Mouse (Mus musculus) spleen, adult 10 weeks (tissue): ENCODE results near the gene Mrgbp. TPM values are rescaled to one million over a fixed set of nuclear protein-coding genes. Genes with fewer than 3 reads are reported as not detected.

Experiments
- polyA plus RNA-seq: library from polyadenylated mRNA; stranded (reverse); fragments of 350-450 nt; fragmentation: Illumina TruSeq; extraction: RNeasy Lipid Tissue Mini Kit (QIAGEN cat#74804); gene quantifications from one replicate; pipeline ENCODE4 v1.2.3, GENCODE M21; 2015; ENCODE audit warnings: low replicate concordance; ENCODE audit not compliant: insufficient read depth

Gene Mrgbp
- polyA plus RNA-seq, result 40.6 TPM

DNA sequence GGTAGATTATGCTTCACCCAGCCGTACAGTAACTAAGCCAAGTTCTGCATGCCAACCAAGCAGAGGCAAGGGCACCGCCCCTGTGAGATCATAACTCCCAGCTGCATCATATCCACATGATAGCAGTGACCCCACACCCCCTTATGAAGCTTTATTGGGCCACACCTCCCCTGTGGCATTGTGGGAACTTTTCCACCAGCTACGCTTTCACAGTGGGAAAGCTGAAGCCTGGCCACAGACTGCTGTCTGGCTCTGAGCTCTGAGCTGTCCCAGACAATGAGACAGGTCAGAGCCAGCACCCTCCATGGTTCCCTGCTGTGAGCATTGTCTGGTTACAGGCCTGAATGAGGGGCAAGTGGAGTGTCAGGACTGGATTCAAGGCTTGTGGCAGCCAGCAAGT, at the start of gene Mrgbp:
TSS of gene Mrgbp (plus strand) at position 303 of the 400 bp plus-strand sequence.

GRCm38 (mm10) chr2:180589123-180589831, 8.2 kb downstream of the Mrgbp start, which contains the start of gene Ogfr:
Gene Ogfr (plus strand): TSS chr2:180589245.

GRCm38 (mm10) chr2:180597490-180597889, 16.4 kb downstream of the Mrgbp start, which contains the start of gene Col9a3:
Gene Col9a3 (plus strand): TSS chr2:180597790.

Other genes with a start within 250 kb of the Mrgbp start
- gene Gata5, start 246.6 kb upstream of the Mrgbp start, polyA plus RNA-seq, result not detected
- gene Slco4a1, start 125.1 kb upstream of the Mrgbp start, polyA plus RNA-seq, result 2.9 TPM
- gene Ntsr1, start 81.3 kb upstream of the Mrgbp start, polyA plus RNA-seq, result not detected
- 44.4 TPM for gene Ogfr, start 7.9 kb downstream of the Mrgbp start, polyA plus RNA-seq
- 1.2 TPM for gene Col9a3, start 16.5 kb downstream of the Mrgbp start, polyA plus RNA-seq
- gene Tcfl5, start 61.4 kb downstream of the Mrgbp start, polyA plus RNA-seq, result not detected
- gene Dido1, start 128.7 kb downstream of the Mrgbp start, polyA plus RNA-seq, result 56.4 TPM
- 77.1 TPM for gene Gid8, start 128.8 kb downstream of the Mrgbp start, polyA plus RNA-seq
- gene Slc17a9, start 144.0 kb downstream of the Mrgbp start, polyA plus RNA-seq, result 17.0 TPM
- gene Bhlhe23, start 195.6 kb downstream of the Mrgbp start, polyA plus RNA-seq, result not detected